Mouse (Mus musculus) embryonic facial prominence, embryonic 10.5 days (tissue): ENCODE results near the gene Rps6ka5. TPM values are rescaled to one million over a fixed set of nuclear protein-coding genes. Genes with fewer than 3 reads are reported as not detected.
A peak's percentile ranks its signal among the peaks of the same experiment; 100 is the strongest.

ENCODE experiments used
- DNase-seq: peaks from one replicate; pipeline ENCODE4 v3.0.0-alpha.2; 2017; ENCODE audit warnings: low spot score
- H3K27ac ChIP-seq: fragments of 300-500 bp; sonication (generic); replicated peaks from 2 replicates; pipeline ENCODE4 v1.5.1; 2016; ENCODE audit warnings: mild to moderate bottlenecking
- H3K27me3 ChIP-seq: fragments of 300-500 bp; sonication (generic); replicated peaks from 2 replicates; pipeline ENCODE4 v1.6.1; 2016; ENCODE audit warnings: low read depth, mild to moderate bottlenecking; ENCODE audit not compliant: poor library complexity, severe bottlenecking
- H3K36me3 ChIP-seq: fragments of 300-500 bp; sonication (generic); replicated peaks from 2 replicates; pipeline ENCODE4 v1.6.1; 2016; ENCODE audit warnings: mild to moderate bottlenecking, moderate library complexity
- H3K4me1 ChIP-seq: fragments of 300-500 bp; sonication (generic); 2 replicates; pipeline ENCODE4 v1.6.1; 2016
- H3K4me3 ChIP-seq: fragments of 300-500 bp; sonication (generic); 2 replicates; pipeline ENCODE4 v1.5.1; 2016; ENCODE audit warnings: mild to moderate bottlenecking, moderate library complexity
- H3K9me3 ChIP-seq: fragments of 300-500 bp; sonication (generic); 2 replicates; pipeline ENCODE4 v1.6.1; 2016; ENCODE audit warnings: mild to moderate bottlenecking
- WGBS: fragments of 180-500 bp; shearing (Covaris S2); methylation state at CpG from one replicate; pipeline ENCODE4 v1.1.7; 2016; 5-methylcytosine and 5-hydroxymethylcytosine counted together
- polyA plus RNA-seq: library from polyadenylated mRNA; unstranded; fragments of >200 nt; fragmentation: Nextera tagmentation; extraction: Ambion mirVana; gene quantifications from 2 replicates; pipeline ENCODE4 v1.2.1, GENCODE M21; 2016

The Rps6ka5 gene
- polyA plus RNA-seq, 1 experiment from 2014 or later, result 3.6 TPM

GRCm38 (mm10) chr12:100609064-100609463 is 117.7 kb downstream of the Rps6ka5 start:
- 85% methylated on average over 5 of the region's 5 CpGs for WGBS
- Histone ChIP-seq H3K27me3 (no peaks in the 10 kb centered on the region), H3K27ac (no peak overlapping the region), H3K4me1 (no peaks in the 10 kb centered on the region), H3K4me3 (no peak overlapping the region), H3K36me3 (no peaks in the 10 kb centered on the region), H3K9me3 (no peaks in the 10 kb centered on the region)
- DNase-seq, result no peak

GRCm38 (mm10) chr12:100606733-100607132 is 120.0 kb downstream of the Rps6ka5 start:
- Histone ChIP-seq H3K4me1 (no peaks in the 10 kb centered on the region), H3K9me3 (no peaks in the 10 kb centered on the region), H3K4me3 (no peak overlapping the region), H3K27me3 (no peaks in the 10 kb centered on the region), H3K36me3 (no peaks in the 10 kb centered on the region), H3K27ac (no peak overlapping the region)
- 82% methylated on average over 1 of the region's 1 CpGs for WGBS
- no peak for DNase-seq

DNA sequence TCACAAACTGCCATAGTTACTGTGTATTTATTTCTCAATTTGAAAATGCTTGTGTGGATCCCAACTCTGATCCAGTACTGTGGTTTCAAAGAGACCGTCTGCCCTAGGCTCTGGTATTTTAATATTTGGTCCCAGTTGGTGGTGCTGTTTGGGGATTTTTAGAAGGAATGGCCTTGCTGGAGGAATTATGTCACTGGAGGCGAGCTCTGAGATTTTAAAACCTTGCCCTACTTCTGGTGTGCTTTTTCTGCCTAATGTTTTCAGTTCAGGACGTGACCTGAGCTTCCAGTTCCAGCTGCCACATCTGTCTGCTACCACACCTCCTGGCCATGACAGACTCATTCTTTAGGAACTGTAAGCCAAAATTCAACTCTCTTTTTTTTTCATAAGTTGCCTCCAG is 121.2 kb downstream of the Rps6ka5 start:
- H3K27ac ChIP-seq, result no peak overlapping the region
- H3K36me3 ChIP-seq, result no peaks in the 10 kb centered on the region
- no peaks in the 10 kb centered on the region for H3K4me1 ChIP-seq
- H3K4me3 ChIP-seq, result no peak overlapping the region
- WGBS, result 79% methylated on average over 3 of the region's 3 CpGs
- H3K9me3 ChIP-seq, result no peaks in the 10 kb centered on the region
- DNase-seq, result no peak
- no peaks in the 10 kb centered on the region for H3K27me3 ChIP-seq

DNA sequence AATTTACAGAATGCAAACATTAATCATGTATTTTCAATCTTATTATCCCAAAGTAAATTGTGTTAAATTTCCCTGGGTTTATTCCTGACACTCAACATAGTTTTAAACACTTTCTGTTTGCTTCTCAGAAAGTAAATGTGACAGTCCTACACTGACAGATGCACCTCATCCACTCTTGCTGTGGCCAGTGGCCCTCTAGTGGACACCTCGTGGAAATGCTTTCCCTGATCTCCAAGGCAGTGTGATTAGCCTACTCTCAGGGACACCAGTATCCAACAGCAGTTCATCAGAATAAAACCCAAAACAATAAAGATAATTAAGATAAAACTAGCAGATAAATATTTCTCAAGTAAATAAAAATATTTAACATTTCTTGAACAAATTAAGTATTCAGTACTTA is 122.2 kb downstream of the Rps6ka5 start:
- Histone ChIP-seq H3K4me1 (no peaks in the 10 kb centered on the region), H3K9me3 (no peaks in the 10 kb centered on the region), H3K36me3 (no peaks in the 10 kb centered on the region), H3K27me3 (no peaks in the 10 kb centered on the region), H3K4me3 (no peak overlapping the region), H3K27ac (no peak overlapping the region)
- peak; percentile 43 for DNase-seq
- WGBS, result 3% methylated on average over 1 of the region's 1 CpGs

- no peak overlapping the region for H3K4me3 ChIP-seq
- 91% methylated on average over 3 of the region's 3 CpGs for WGBS
- H3K4me1 ChIP-seq, result no peaks in the 10 kb centered on the region
- no peaks in the 10 kb centered on the region for H3K36me3 ChIP-seq
- no peak for DNase-seq
- H3K27ac ChIP-seq, result no peak overlapping the region
- H3K9me3 ChIP-seq, result no peaks in the 10 kb centered on the region
- no peaks in the 10 kb centered on the region for H3K27me3 ChIP-seq
Observed at GRCm38 (mm10) chr12:100594700-100595099, 132.1 kb downstream of the Rps6ka5 start.

DNA sequence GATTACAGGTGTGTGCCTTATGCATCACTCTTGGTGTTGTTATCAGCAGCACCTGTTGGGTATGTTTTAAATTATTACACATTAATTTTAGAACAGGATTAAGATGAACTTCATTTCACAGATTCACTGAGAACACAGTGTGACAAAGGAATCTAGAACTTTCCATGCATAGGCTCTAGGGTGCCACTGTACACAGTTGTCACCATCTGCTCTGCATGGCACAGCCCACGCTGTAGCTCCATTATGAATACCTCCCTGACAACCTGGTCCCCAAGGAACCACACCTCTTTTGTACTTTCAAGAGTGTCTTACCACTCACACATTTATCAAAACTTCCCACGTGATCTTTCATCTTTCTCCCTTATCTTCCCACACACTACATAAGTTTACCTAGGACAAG is 140.2 kb downstream of the Rps6ka5 start:
- H3K27me3 ChIP-seq, result no peaks in the 10 kb centered on the region
- H3K4me1 ChIP-seq, result no peaks in the 10 kb centered on the region
- H3K9me3 ChIP-seq, result no peaks in the 10 kb centered on the region
- no peak overlapping the region for H3K4me3 ChIP-seq
- WGBS, result 87% methylated on average over 2 of the region's 2 CpGs
- no peak overlapping the region for H3K27ac ChIP-seq
- DNase-seq, result no peak
- H3K36me3 ChIP-seq, result no peaks in the 10 kb centered on the region

- H3K27me3 ChIP-seq, result no peaks in the 10 kb centered on the region
- 81% methylated on average over 2 of the region's 2 CpGs for WGBS
- no peak for DNase-seq
- H3K4me3 ChIP-seq, result no peak overlapping the region
- no peak overlapping the region for H3K27ac ChIP-seq
- no peaks in the 10 kb centered on the region; the same call in 1 of the 2 replicates for H3K36me3 ChIP-seq
- H3K4me1 ChIP-seq, result no peaks in the 10 kb centered on the region
- H3K9me3 ChIP-seq, result no peaks in the 10 kb centered on the region
Observed at GRCm38 (mm10) chr12:100579221-100579620, 147.6 kb downstream of the Rps6ka5 start.

GRCm38 (mm10) chr12:100578291-100578690 is 148.5 kb downstream of the Rps6ka5 start:
- Histone ChIP-seq H3K27ac (no peak overlapping the region), H3K27me3 (no peaks in the 10 kb centered on the region), H3K4me1 (no peaks in the 10 kb centered on the region), H3K4me3 (no peak overlapping the region), H3K9me3 (no peaks in the 10 kb centered on the region), H3K36me3 (peaks cover 2% of the 10 kb centered on the region; the same call in 1 of the 2 replicates)
- DNase-seq, result no peak
- WGBS, result 58% methylated on average over 2 of the region's 2 CpGs

DNA sequence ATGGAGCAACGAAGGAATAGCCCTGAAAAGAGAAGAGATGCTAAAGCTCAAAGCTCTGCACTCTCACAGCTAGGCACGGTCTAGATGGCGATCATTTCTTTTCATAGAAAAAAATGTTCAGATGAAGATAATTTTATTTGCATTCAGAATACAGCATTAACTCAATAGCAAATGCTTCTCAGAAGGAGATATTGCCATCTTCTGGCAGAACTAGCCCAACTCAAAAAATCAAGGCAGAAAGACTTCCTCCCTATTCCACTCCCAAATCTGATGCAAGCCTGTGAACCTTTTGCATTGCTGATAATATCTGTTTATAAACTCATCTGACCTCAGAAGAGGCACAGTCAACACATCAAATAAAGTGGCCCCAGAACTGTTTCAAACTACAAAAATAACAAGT is 151.0 kb downstream of the Rps6ka5 start:
- no peaks in the 10 kb centered on the region for H3K4me1 ChIP-seq
- H3K9me3 ChIP-seq, result no peaks in the 10 kb centered on the region
- WGBS, result 92% methylated on average over 3 of the region's 3 CpGs
- no peak overlapping the region for H3K27ac ChIP-seq
- no peak overlapping the region for H3K4me3 ChIP-seq
- no peak for DNase-seq
- peaks cover 5% of the 10 kb centered on the region; the same call in 1 of the 2 replicates for H3K36me3 ChIP-seq
- H3K27me3 ChIP-seq, result no peaks in the 10 kb centered on the region

- 0 out of 2 replicates have a peak, but pooled peaks cover 5% of the 10 kb centered on the region for H3K36me3 ChIP-seq
- no peak overlapping the region for H3K27ac ChIP-seq
- H3K4me1 ChIP-seq, result no peaks in the 10 kb centered on the region
- no peak overlapping the region for H3K4me3 ChIP-seq
- no peak for DNase-seq
- no peaks in the 10 kb centered on the region for H3K27me3 ChIP-seq
- 84% methylated on average over 12 of the region's 12 CpGs for WGBS
- H3K9me3 ChIP-seq, result no peaks in the 10 kb centered on the region
Observed at GRCm38 (mm10) chr12:100570522-100571072, 156.2 kb downstream of the Rps6ka5 start.

GRCm38 (mm10) chr12:100568831-100569230 is 158.0 kb downstream of the Rps6ka5 start:
- H3K27ac ChIP-seq, result no peak overlapping the region
- no peaks in the 10 kb centered on the region for H3K9me3 ChIP-seq
- 0 out of 2 replicates have a peak, but pooled peaks cover 5% of the 10 kb centered on the region for H3K36me3 ChIP-seq
- 89% methylated on average over 7 of the region's 7 CpGs for WGBS
- H3K4me1 ChIP-seq, result no peaks in the 10 kb centered on the region
- no peak for DNase-seq
- no peaks in the 10 kb centered on the region for H3K27me3 ChIP-seq
- no peak overlapping the region for H3K4me3 ChIP-seq

DNA sequence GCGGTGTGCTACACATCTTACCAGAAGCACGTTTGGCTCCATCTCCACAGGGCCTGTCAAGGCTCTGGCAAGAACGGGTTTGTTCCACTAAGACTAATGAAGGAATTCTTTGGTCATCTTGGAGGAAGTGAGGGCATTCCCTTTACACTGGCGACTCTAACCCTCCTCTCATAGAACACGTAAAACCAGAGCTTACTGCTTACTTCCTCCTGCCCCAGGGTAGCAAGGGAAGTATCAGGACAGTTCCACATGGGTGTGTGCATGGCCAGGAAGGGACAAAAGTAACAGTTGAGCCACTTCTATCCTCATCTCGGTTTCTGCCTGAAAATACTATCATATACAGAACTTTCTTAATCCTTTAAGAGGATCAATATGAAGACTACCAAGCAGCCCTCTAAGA is 158.7 kb downstream of the Rps6ka5 start:
- H3K4me1 ChIP-seq, result no peaks in the 10 kb centered on the region
- H3K9me3 ChIP-seq, result no peaks in the 10 kb centered on the region
- 80% methylated on average over 6 of the region's 6 CpGs for WGBS
- no peaks in the 10 kb centered on the region for H3K27me3 ChIP-seq
- no peak overlapping the region for H3K4me3 ChIP-seq
- H3K36me3 ChIP-seq, result 0 out of 2 replicates have a peak, but pooled peaks cover 2% of the 10 kb centered on the region
- H3K27ac ChIP-seq, result no peak overlapping the region
- DNase-seq, result no peak

DNA sequence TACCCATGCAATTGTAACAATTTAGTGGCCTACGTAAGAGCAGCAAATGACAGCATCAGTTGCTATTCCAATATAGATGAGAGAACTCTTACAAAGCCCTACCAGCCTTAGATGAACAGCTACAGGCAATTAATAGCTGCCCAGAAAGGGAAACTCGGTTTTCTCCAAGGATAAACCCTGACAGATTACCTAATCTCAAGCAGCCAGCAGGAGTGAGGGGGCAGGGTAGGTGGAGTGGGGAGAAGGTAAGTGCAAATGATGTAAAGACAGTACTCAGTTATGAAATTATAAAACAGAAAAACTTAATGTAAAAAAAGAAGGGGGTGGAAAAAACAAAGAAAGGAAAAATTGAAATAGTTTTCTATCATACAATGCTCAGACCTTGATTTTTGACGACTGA is 159.2 kb downstream of the Rps6ka5 start:
- Histone ChIP-seq H3K9me3 (no peaks in the 10 kb centered on the region), H3K27ac (no peak overlapping the region), H3K36me3 (no peaks in the 10 kb centered on the region), H3K4me1 (no peaks in the 10 kb centered on the region), H3K27me3 (no peaks in the 10 kb centered on the region), H3K4me3 (no peak overlapping the region)
- DNase-seq, result no peak
- 83% methylated on average over 3 of the region's 3 CpGs for WGBS
